Mouse (Mus musculus) testis, adult 2 months (tissue): Measurements from ENCODE around the gene 4930447F04Rik. TPM values are rescaled to one million over a fixed set of nuclear protein-coding genes. Genes with fewer than 3 reads are reported as not detected.

Source experiments
- H3K27ac ChIP-seq: fragments of 200-500 bp; 2 replicates; pipeline ENCODE4 v1.5.1; 2012; ENCODE audit warnings: low read depth, low read length; ENCODE audit not compliant: control insufficient read depth, insufficient read depth
- H3K27me3 ChIP-seq: fragments of 200-500 bp; 2 replicates; pipeline ENCODE4 v1.6.1; 2012; ENCODE audit warnings: mild to moderate bottlenecking, low read length, moderate library complexity; ENCODE audit not compliant: control insufficient read depth, insufficient read depth
- H3K36me3 ChIP-seq: fragments of 200-500 bp; 2 replicates; pipeline ENCODE4 v1.6.1; 2012; ENCODE audit warnings: mild to moderate bottlenecking, low read length; ENCODE audit not compliant: control insufficient read depth, insufficient read depth
- H3K4me1 ChIP-seq: fragments of 200-500 bp; 2 replicates; pipeline ENCODE4 v1.6.1; 2012; ENCODE audit warnings: low read length; ENCODE audit not compliant: control insufficient read depth, insufficient read depth
- H3K4me3 ChIP-seq: fragments of 200-500 bp; 2 replicates; pipeline ENCODE4 v1.5.1; 2012; ENCODE audit warnings: low read depth, mild to moderate bottlenecking, low read length, moderate library complexity, mixed read lengths; ENCODE audit not compliant: control insufficient read depth
- CTCF ChIP-seq: fragments of 200-500 bp; IDR thresholded peaks from 2 replicates; pipeline ENCODE4 v1.5.1; 2012; ENCODE audit warnings: low read depth, mild to moderate bottlenecking, inconsistent platforms, low read length, moderate library complexity; ENCODE audit not compliant: control insufficient read depth, insufficient read depth, insufficient replicate concordance
- POLR2A ChIP-seq: fragments of 200-500 bp; IDR thresholded peaks from 2 replicates; pipeline ENCODE4 v1.6.1; 2012; ENCODE audit warnings: low read depth, mild to moderate bottlenecking, inconsistent platforms, low read length, moderate library complexity; ENCODE audit not compliant: control insufficient read depth
- polyA plus RNA-seq: library from polyadenylated mRNA; depleted of rRNA; stranded (reverse); fragments of >200 nt; gene quantifications from 2 replicates; pipeline ENCODE4 v1.2.3, GENCODE M21; 2012; rRNA removed

The 4930447F04Rik gene
- 2.3 and 2.4 TPM in 2 replicates for polyA plus RNA-seq

DNA sequence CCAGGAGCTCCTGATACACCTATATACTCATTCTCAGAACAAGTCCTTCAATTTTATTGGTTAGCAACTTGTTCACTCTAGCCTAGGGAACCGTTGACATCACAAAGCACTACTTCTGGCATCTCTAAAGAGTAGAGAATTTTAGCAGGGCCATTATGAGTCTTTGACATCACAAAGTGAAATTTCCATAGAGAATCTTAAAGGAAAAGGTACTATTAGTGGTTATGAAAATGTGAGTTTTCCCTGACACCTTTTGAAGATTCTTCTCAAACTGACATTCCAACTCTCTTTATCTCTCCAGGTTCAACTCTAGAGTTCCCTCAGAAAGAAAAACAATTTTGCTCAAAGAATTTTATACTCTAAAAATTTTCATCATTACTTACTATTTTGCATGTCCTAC lies at the start of gene 4930447F04Rik:
Gene 4930447F04Rik, minus strand, starts transcription at position 101 of the 400 bp plus-strand sequence.
- no peaks in the 10 kb centered on the region for H3K4me1 ChIP-seq
- H3K27ac ChIP-seq = no peak within 1 kb of the TSS
- H3K4me3 ChIP-seq = no peak within 1 kb of the TSS
- no peaks in the 10 kb centered on the region for H3K36me3 ChIP-seq
- no peak for TF ChIP-seq POLR2A
- TF ChIP-seq CTCF = no peak
- H3K27me3 ChIP-seq = no peaks in the 10 kb centered on the region
